Mouse (Mus musculus) lung, adult 2 months (tissue): ENCODE results near the gene B130006D01Rik.

Experiments used
- CTCF ChIP-seq: fragments of 200-500 bp; IDR thresholded peaks from 2 replicates; pipeline ENCODE4 v1.5.1; 2011; ENCODE audit warnings: mild to moderate bottlenecking, low read length, control low read depth; ENCODE audit not compliant: insufficient read depth
- POLR2A ChIP-seq: fragments of 200-500 bp; IDR thresholded peaks from 2 replicates; pipeline ENCODE4 v1.6.1; 2011; ENCODE audit warnings: low read depth, mild to moderate bottlenecking, control low read depth, low read length, borderline replicate concordance; ENCODE audit errors: extremely low read depth

- TF ChIP-seq POLR2A (no peak), CTCF (no peak)
These were observed 11.1 kb downstream of the B130006D01Rik start for GRCm38 (mm10) chr11:95734485-95734884.
